Mouse (Mus musculus) E14TG2a.4 (cell line): ENCODE results near the gene Stat5b.

Source experiments
- H3K27me3 ChIP-seq: 2 replicates; pipeline ENCODE4 v1.6.1; 2014; ENCODE audit warnings: low read length, control low read depth; ENCODE audit not compliant: insufficient read depth
- H3K36me3 ChIP-seq: 2 replicates; pipeline ENCODE4 v1.6.1; 2014; ENCODE audit warnings: low read length, control low read depth; ENCODE audit not compliant: insufficient read depth
- H3K4me1 ChIP-seq: replicated peaks from 2 replicates; pipeline ENCODE4 v1.6.1; 2014; ENCODE audit warnings: low read depth, low read length, control low read depth
- H3K4me3 ChIP-seq: replicated peaks from 2 replicates; pipeline ENCODE4 v1.5.1; 2014; ENCODE audit warnings: mild to moderate bottlenecking, low read length
- H3K9me3 ChIP-seq: 2 replicates; pipeline ENCODE4 v1.6.1; 2014; ENCODE audit warnings: low read length, control low read depth
- CTCF ChIP-seq: conservative IDR thresholded peaks from 2 replicates; pipeline ENCODE4 v1.5.1; 2014; ENCODE audit warnings: low read length
- NANOG ChIP-seq: IDR thresholded peaks from 2 replicates; pipeline ENCODE4 v1.6.1; 2014; ENCODE audit warnings: borderline replicate concordance, low read length, mixed read lengths
- POU5F1 ChIP-seq: IDR thresholded peaks from 2 replicates; pipeline ENCODE4 v1.6.1; 2014; ENCODE audit warnings: low read length, borderline replicate concordance

The Stat5b gene

DNA sequence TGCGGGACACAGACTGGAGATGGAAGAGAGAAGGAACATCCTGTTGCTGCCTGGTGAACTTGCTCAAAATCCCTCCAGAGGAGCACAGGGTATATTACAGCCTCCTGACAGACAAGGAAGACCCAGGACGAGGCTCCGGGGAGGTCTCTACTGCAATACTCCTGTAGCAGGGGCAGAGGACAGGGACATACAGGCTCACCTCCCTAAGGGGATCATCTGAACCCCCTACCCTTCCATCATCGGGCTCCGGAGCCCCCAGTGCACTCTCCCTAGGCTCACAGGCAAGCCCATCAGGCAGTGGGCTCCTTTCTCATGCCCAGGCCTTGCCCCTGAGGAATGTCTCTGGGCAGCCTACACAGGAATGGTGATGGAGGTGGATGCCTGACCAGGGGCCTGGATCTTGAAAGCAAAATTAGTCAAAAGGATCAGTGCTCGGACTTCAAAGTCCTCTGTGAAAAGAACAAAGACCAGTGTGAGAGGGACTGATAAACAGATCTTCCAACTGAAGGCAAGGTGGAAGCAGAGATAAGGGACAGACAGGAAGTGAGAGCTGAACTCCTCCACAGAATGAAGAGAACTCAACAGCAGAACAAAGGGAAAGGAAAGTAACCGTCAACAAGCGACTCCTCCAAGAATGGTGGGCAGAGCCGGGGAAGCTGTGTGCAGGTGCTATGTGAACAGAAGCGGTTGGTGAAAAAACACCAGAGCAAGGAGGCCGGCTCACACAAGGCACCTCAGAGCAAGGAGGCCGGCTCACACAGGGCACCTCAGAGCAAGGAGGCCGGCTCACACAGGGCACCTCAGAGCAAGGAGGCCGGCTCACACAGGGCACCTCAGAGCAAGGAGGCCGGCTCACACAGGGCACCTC is 41.0 kb upstream of the Stat5b start:
- H3K4me1 ChIP-seq, result peaks cover 17% of the 10 kb centered on the region
- no peak for TF ChIP-seq NANOG
- no peak for TF ChIP-seq POU5F1
- TF ChIP-seq CTCF, result no peak
- peaks cover 12% of the 10 kb centered on the region; the same call in 1 of the 2 replicates for H3K9me3 ChIP-seq
- H3K4me3 ChIP-seq, result no peak overlapping the region
- peaks cover 100% of the 10 kb centered on the region for H3K36me3 ChIP-seq
- H3K27me3 ChIP-seq, result no peaks in the 10 kb centered on the region

DNA sequence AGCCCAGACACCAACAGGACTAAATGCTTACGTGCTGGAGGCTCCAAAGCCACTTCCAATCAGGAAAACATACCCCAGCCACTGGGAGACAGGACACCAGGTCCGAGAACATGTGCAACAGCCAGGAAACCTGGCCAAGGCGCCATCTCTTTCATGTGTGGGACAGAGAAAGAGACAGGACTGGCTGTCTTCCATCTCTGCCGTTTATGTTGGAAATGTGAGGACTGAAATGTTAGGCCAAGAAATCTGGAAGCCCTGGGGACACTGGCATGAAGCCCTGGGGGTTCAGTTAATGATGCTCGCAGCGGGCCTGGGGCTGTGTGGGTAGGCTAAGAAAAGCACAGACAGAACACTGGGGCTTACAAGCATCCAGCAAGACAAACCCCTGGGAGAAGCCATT is 40.0 kb upstream of the Stat5b start:
- H3K36me3 ChIP-seq, result peaks cover 100% of the 10 kb centered on the region
- no peak overlapping the region for H3K4me3 ChIP-seq
- H3K9me3 ChIP-seq, result peaks cover 12% of the 10 kb centered on the region; the same call in 1 of the 2 replicates
- TF ChIP-seq NANOG (no peak), POU5F1 (no peak), CTCF (no peak)
- H3K27me3 ChIP-seq, result no peaks in the 10 kb centered on the region
- peaks cover 17% of the 10 kb centered on the region for H3K4me1 ChIP-seq

DNA sequence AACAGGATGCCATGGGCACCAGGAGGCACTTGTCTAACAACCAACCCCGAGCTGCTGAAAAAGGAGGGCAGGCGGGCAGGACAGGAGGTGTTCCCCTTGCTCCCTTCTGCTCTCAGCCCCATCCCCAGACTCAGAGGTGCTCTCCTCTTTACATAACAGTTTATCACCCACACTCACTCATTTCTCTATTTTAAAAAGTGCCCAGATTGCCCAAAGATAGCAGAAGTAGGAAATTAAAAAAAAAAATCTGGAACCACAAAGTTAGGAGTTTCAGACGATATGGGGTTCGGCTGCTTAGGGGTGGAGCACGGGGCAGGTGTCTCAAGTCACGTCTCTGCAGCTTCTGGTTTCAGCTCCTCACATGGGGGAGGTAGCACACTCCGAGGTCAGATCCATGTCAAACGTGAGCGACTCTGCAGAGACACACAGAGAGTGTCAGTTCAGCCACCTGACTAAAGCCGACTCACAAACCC is 37.9 kb upstream of the Stat5b start:
- Histone ChIP-seq H3K36me3 (peaks cover 99% of the 10 kb centered on the region), H3K4me3 (no peak overlapping the region), H3K9me3 (peaks cover 12% of the 10 kb centered on the region; the same call in 1 of the 2 replicates), H3K27me3 (no peaks in the 10 kb centered on the region), H3K4me1 (peaks cover 8% of the 10 kb centered on the region; the same call in 1 of the 2 replicates)
- TF ChIP-seq CTCF (no peak), POU5F1 (no peak), NANOG (no peak)

DNA sequence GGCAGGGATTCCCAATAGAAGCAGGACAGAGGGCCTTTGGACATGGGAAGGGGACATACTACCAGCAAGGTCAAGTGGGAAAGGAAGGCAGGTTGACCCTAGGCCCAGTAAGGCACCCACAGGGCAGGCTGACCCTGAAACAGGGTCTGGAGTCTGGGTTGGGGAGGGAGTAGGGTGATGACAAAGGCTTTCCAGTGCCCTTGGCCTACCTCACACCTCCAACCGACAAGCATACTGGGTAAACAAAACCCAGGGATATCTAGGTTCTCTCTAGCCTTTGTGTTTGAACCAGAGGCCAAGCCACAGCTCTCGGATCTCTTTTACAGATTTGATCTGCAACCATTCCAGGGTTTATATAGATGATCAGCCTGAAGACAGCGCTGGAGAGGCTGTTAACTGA is 37.2 kb upstream of the Stat5b start:
- Histone ChIP-seq H3K4me1 (peaks cover 8% of the 10 kb centered on the region; the same call in 1 of the 2 replicates), H3K36me3 (peaks cover 94% of the 10 kb centered on the region), H3K9me3 (peaks cover 12% of the 10 kb centered on the region; the same call in 1 of the 2 replicates), H3K27me3 (no peaks in the 10 kb centered on the region), H3K4me3 (no peak overlapping the region)
- TF ChIP-seq CTCF, result no peak
- TF ChIP-seq POU5F1, result no peak
- no peak for TF ChIP-seq NANOG

DNA sequence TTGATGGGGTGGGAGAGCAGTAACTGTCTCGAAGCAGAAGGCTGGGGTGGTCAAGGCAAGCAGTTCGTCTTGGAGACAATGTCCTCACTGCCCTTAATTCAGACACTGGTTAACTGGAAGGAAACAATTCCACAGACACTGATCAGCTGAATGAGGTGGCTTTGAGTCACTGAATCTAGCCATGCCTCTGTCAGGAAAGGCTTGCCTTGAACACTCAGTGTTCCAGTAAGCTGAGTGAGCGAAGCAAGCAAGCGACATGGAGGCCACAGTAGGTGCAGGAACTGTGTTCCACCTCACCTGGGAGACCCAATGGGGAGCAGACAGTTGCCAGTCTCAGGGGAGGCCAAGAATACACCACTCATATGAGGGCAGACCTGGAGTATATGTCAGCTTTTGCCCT is 36.7 kb upstream of the Stat5b start:
- H3K27me3 ChIP-seq, result no peaks in the 10 kb centered on the region
- peaks cover 12% of the 10 kb centered on the region; the same call in 1 of the 2 replicates for H3K9me3 ChIP-seq
- no peak overlapping the region for H3K4me3 ChIP-seq
- TF ChIP-seq POU5F1 (no peak), CTCF (no peak), NANOG (no peak)
- peaks cover 8% of the 10 kb centered on the region; the same call in 1 of the 2 replicates for H3K4me1 ChIP-seq
- peaks cover 88% of the 10 kb centered on the region for H3K36me3 ChIP-seq

DNA sequence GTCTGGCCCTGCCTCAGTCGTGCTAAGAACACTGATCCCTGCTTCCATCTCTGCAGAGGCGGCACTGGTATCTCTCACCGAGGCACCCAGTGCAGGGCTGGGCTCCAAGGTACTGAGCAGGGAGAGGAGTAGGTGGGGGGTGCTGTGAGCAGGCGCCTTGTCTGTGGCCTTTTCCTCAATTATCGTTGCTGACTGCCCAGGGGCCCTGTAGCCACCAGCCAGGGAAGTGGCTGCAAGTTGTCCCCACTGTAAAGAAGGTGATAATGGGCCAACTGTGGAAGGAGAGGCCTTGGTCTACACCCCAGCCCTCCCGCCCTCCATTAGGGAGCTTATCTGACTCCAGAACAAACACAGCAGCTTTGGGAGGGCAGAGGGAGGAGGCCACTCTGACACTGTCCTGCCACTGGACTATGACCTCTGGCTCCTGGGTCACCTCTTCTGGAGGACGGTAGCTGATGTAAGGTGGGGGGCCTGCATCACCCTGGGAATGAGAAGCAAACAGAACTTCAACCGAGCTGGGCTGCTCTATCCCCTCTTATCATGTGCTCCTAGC is 35.7 kb upstream of the Stat5b start:
- Histone ChIP-seq H3K9me3 (peaks cover 12% of the 10 kb centered on the region; the same call in 1 of the 2 replicates), H3K4me1 (peaks cover 12% of the 10 kb centered on the region), H3K27me3 (0 out of 2 replicates have a peak, but pooled peaks cover 8% of the 10 kb centered on the region), H3K36me3 (peaks cover 79% of the 10 kb centered on the region), H3K4me3 (no peak overlapping the region)
- TF ChIP-seq NANOG (no peak), CTCF (no peak), POU5F1 (no peak)

DNA sequence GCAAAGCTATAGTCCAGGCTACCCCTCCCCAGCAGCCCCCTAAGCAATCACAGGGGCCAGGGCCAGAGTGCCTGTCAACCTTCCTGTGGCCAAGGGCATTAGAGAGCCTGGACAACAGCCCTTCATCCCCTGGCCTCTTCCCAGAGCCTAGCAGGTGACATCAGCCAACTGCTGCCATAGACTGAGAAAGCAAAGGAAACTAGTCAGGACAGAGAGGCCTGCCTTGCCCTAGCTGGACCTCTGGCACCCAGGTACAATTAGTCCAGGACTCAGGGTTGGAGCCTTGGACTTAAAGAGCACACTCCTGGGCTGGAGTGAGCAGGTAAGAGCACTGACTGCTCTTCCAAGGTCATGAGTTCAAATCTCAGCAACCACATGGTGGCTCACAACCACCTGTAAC is 34.9 kb upstream of the Stat5b start:
- peaks cover 20% of the 10 kb centered on the region for H3K4me1 ChIP-seq
- H3K27me3 ChIP-seq, result peaks cover 14% of the 10 kb centered on the region; the same call in 1 of the 2 replicates
- TF ChIP-seq NANOG (no peak), POU5F1 (no peak), CTCF (no peak)

DNA sequence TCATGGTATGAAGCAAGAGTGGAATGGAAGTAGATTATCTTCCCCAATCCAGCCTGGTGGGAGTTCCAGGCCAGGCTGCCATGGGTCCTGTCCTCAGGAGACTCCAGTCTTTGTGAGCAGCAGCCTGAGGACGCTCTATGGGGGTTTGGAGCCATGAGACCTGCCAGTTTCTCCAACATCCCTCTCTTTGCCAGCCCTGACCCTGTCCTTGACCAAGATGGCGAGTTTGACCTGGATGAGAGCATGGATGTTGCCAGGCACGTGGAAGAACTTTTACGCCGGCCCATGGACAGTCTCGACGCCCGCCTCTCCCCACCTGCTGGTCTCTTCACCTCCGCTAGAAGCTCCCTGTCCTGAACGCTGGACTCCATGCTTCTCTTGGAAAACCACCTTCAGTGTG is 33.1 kb upstream of the Stat5b start:
- peaks cover 23% of the 10 kb centered on the region for H3K4me1 ChIP-seq
- H3K9me3 ChIP-seq, result no peaks in the 10 kb centered on the region
- no peak overlapping the region for H3K4me3 ChIP-seq
- H3K27me3 ChIP-seq, result peaks cover 14% of the 10 kb centered on the region; the same call in 1 of the 2 replicates
- peaks cover 52% of the 10 kb centered on the region for H3K36me3 ChIP-seq
- TF ChIP-seq CTCF, result no peak
- TF ChIP-seq NANOG, result no peak
- no peak for TF ChIP-seq POU5F1

More for the DNA sequence above, 34.9 kb upstream of the Stat5b start:
- Histone ChIP-seq H3K9me3 (peaks cover 12% of the 10 kb centered on the region; the same call in 1 of the 2 replicates), H3K36me3 (peaks cover 71% of the 10 kb centered on the region), H3K4me3 (no peak overlapping the region)
